Mouse (Mus musculus) ES-Bruce4 (cell line): Measurements from ENCODE around the gene Iglon5. TPM values are rescaled to one million over a fixed set of nuclear protein-coding genes. Genes with fewer than 3 reads are reported as not detected.
A peak's percentile ranks its signal among the peaks of the same experiment; 100 is the strongest.

Source experiments
- H3K27ac ChIP-seq: 2 replicates; pipeline ENCODE4 v1.5.1; 2012; ENCODE audit warnings: low read length, inconsistent platforms; ENCODE audit not compliant: insufficient read depth
- H3K27me3 ChIP-seq: 2 replicates; pipeline ENCODE4 v1.6.1; 2012; ENCODE audit warnings: mild to moderate bottlenecking, low read length, inconsistent platforms; ENCODE audit not compliant: control insufficient read depth, poor library complexity, insufficient read depth, severe bottlenecking
- H3K36me3 ChIP-seq: 2 replicates; pipeline ENCODE4 v1.6.1; 2012; ENCODE audit warnings: inconsistent platforms, mild to moderate bottlenecking, low read length, moderate library complexity; ENCODE audit not compliant: control insufficient read depth, poor library complexity, insufficient read depth, severe bottlenecking
- H3K4me1 ChIP-seq: one replicate; pipeline ENCODE4 v1.8.1; 2011; ENCODE audit warnings: low read length; ENCODE audit not compliant: control insufficient read depth, insufficient read depth
- H3K4me3 ChIP-seq: 2 replicates; pipeline ENCODE4 v1.5.1; 2011; ENCODE audit warnings: low read depth, mild to moderate bottlenecking, low read length
- H3K9ac ChIP-seq: 2 replicates; pipeline ENCODE4 v1.6.1; 2012; ENCODE audit warnings: low read depth, mild to moderate bottlenecking, inconsistent platforms; ENCODE audit not compliant: poor library complexity, severe bottlenecking
- H3K9me3 ChIP-seq: replicated peaks from 2 replicates; pipeline ENCODE4 v1.6.1; 2012; ENCODE audit warnings: mild to moderate bottlenecking, low read length, inconsistent platforms; ENCODE audit not compliant: control insufficient read depth, poor library complexity, insufficient read depth, severe bottlenecking
- CTCF ChIP-seq: IDR thresholded peaks from one replicate; pipeline ENCODE4 v1.8.1; 2011; ENCODE audit warnings: low read depth, low read length
- EP300 ChIP-seq: IDR thresholded peaks from 2 replicates; pipeline ENCODE4 v1.6.1; 2011; ENCODE audit warnings: low read depth, low read length; ENCODE audit not compliant: insufficient read depth
- POLR2A ChIP-seq: IDR thresholded peaks from one replicate; pipeline ENCODE4 v1.8.1; 2011; ENCODE audit warnings: low read length; ENCODE audit not compliant: insufficient read depth
- polyA plus RNA-seq: library from polyadenylated mRNA; stranded (reverse); fragments of >200 nt; gene quantifications from 2 replicates; pipeline ENCODE4 v1.2.4, GENCODE M21; 2011; ENCODE audit warnings: low read depth; ENCODE audit not compliant: missing spikeins, insufficient read depth, insufficient read length

Iglon5 gene
- polyA plus RNA-seq, 1 experiment = 5.0 TPM

DNA sequence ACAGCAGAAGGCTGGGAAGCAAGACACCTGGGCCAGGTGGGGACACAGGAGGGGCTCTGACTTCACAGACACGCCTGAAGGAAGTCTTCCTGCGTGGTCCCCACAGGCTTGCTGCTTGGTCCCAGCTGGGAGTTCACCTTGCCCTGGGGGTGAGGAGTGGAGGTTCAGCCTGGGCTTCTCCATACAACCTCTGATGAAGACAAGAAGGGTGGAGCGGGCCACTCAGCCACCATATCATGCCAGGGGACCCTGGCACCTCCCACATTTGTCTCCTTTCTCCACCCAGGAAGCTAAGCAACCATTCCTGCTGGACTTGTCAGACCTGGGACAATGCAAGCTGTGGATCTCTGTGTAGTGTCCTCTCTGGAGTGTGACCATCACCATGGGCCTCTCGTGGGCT, 27.0 kb downstream of the Iglon5 start, which contains the start of gene Vsig10l:
Gene Vsig10l (plus strand): TSS at position 301 of the 400 bp plus-strand sequence.
- Histone ChIP-seq H3K27ac (no peak within 1 kb of the TSS), H3K36me3 (no peaks in the 10 kb centered on the region), H3K27me3 (no peaks in the 10 kb centered on the region), H3K4me3 (no peak within 1 kb of the TSS), H3K4me1 (no peaks in the 10 kb centered on the region), H3K9me3 (no peaks in the 10 kb centered on the region), H3K9ac (no peak within 1 kb of the TSS)
- TF ChIP-seq POLR2A = no peak
- TF ChIP-seq CTCF = no peak

GRCm38 (mm10) chr7:43454371-43454770, 35.5 kb downstream of the Iglon5 start:
- Histone ChIP-seq H3K4me3 (no peak overlapping the region), H3K27ac (no peak overlapping the region), H3K4me1 (no peaks in the 10 kb centered on the region), H3K9me3 (peaks cover 9% of the 10 kb centered on the region), H3K27me3 (no peaks in the 10 kb centered on the region), H3K36me3 (no peaks in the 10 kb centered on the region), H3K9ac (no peak overlapping the region)
- TF ChIP-seq EP300 = no peak
- no peak for TF ChIP-seq POLR2A
- TF ChIP-seq CTCF = no peak

DNA sequence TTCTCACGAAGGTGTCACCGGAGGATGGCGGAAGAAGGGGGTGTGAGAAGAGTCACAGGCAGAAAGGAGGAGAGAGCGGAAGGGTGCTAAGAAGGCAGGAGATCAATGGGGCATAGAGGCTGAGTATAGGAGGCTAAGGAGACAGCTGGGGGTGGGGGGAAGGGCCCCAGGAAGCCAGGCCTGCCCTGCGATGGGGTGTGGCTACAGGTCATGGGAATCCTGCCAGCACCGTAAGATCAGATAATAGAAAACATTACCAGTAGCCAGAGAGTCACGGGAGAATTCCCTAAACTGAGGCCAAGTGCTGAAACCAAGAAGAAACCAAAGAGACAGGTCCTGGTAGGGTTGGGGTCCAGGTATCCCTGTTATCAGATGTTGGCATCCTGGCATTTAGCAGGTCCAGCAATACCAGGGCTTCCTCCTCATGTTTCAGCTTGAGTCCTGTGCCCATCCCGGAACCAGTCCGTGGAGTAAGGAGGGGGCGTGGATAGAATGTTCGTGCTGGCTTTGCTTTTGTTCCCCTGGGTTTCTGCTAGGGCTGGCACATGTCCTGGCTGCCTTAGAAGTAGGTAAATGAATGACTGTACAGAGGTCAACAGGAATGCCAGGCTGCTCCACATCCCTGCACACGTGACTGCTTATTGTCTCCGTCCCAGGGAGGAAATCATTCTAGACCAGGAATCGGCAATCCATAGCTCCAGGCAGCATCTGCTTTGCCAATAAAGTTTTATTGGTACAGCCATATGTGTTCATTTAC, 36.1 kb downstream of the Iglon5 start:
- Histone ChIP-seq H3K36me3 (no peaks in the 10 kb centered on the region), H3K27ac (no peak overlapping the region), H3K4me1 (no peaks in the 10 kb centered on the region), H3K9me3 (peaks cover 9% of the 10 kb centered on the region), H3K4me3 (no peak overlapping the region), H3K27me3 (no peaks in the 10 kb centered on the region), H3K9ac (no peak overlapping the region)
- no peak for TF ChIP-seq CTCF
- TF ChIP-seq EP300 = no peak
- TF ChIP-seq POLR2A = no peak

DNA sequence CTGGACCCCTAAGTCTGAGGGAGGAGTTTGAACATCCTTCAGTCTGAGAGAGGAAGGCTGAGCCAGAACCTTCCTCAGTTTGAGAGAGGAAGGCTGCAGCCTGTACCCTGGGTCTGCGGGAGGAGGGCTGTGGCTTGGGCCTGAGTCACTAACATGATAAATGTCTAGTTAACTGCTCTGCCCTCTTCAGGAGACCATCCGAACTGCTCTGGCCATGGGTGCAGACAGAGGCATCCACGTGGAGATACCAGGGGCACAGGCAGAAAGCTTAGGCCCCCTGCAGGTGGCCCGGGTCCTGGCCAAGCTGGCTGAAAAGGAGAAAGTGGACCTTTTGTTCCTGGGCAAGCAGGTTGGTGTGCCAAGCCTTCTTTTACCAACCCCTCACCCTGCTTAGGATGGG, 37.3 kb downstream of the Iglon5 start:
- no peak overlapping the region for H3K9ac ChIP-seq
- no peak overlapping the region for H3K4me3 ChIP-seq
- H3K4me1 ChIP-seq = no peaks in the 10 kb centered on the region
- H3K27ac ChIP-seq = no peak overlapping the region
- TF ChIP-seq CTCF (peak; percentile 45), EP300 (no peak), POLR2A (no peak)
- H3K9me3 ChIP-seq = peaks cover 9% of the 10 kb centered on the region
- no peaks in the 10 kb centered on the region for H3K36me3 ChIP-seq
- no peaks in the 10 kb centered on the region for H3K27me3 ChIP-seq

- no peaks in the 10 kb centered on the region for H3K36me3 ChIP-seq
- no peak for TF ChIP-seq CTCF
- TF ChIP-seq POLR2A = no peak
These were observed 38.1 kb downstream of the Iglon5 start for GRCm38 (mm10) chr7:43451726-43452125.

DNA sequence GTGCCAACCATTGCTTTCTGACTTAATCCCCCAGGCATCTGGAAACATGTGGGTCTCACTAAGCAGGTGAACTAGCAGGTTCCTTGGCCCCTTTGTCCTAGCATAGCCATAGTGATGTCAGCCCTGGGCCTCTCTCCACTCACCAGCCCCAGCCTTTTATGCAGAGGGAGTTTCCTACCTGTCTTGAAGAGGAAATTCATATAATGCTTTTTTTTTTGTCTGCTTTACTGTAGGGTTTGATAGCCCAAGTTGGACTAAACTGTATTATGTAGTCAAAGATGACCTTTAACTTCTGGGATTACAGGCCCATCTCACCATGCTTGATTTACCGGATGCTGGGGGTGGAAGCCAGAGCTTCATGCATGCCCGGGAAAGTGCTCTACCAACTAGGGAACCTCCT, 40.1 kb downstream of the Iglon5 start:
- Histone ChIP-seq H3K9me3 (no peaks in the 10 kb centered on the region), H3K4me3 (no peak overlapping the region), H3K4me1 (no peaks in the 10 kb centered on the region), H3K36me3 (no peaks in the 10 kb centered on the region), H3K9ac (no peak overlapping the region), H3K27ac (no peak overlapping the region), H3K27me3 (no peaks in the 10 kb centered on the region)
- TF ChIP-seq CTCF (no peak), EP300 (no peak), POLR2A (no peak)

More at GRCm38 (mm10) chr7:43451726-43452125, 38.1 kb downstream of the Iglon5 start:
- H3K9me3 ChIP-seq = peaks cover 5% of the 10 kb centered on the region
- H3K4me1 ChIP-seq = no peaks in the 10 kb centered on the region
- H3K4me3 ChIP-seq = no peak overlapping the region
- no peak overlapping the region for H3K9ac ChIP-seq
- no peak overlapping the region for H3K27ac ChIP-seq
- no peaks in the 10 kb centered on the region for H3K27me3 ChIP-seq
